In genomic region chr10:94198482-94199405, GRCm38 (mm10) we compare ENCODE assay signal across 8 mouse cellular contexts. TPM values are rescaled to one million over a fixed set of nuclear protein-coding genes. Genes with fewer than 3 reads are reported as not detected.
DNase-seq lines count a peak whose midpoint lies in the region; ATAC-seq and TF ChIP-seq lines count a peak whose summit lies in the region.

Gene Ndufa12, plus strand, starts transcription at chr10:94198720.

- H3K9ac ChIP-seq in embryonic facial prominence, embryonic 15.5 days, result peak within 1 kb of the TSS; percentile 82
- H3K9ac ChIP-seq in limb, embryonic 14.5 days (ENCODE audit: low read depth, low read length, severe bottlenecking), result peak within 1 kb of the TSS; percentile 75
- H3K9ac ChIP-seq in midbrain, postnatal 0 days (replicated peaks; ENCODE audit: low read length, poor library complexity, severe bottlenecking), result peak within 1 kb of the TSS; percentile 74

- DNase-seq in 416B (ENCODE audit: low read depth), result peak; percentile 95
- peak; percentile 97 for DNase-seq in heart, adult 8-10 months (ENCODE audit: low spot score)
- DNase-seq in kidney, adult 9 months, result peak; percentile 97
- peak; percentile 89 for DNase-seq in limb, embryonic 14.5 days (ENCODE audit: low spot score)
- DNase-seq in midbrain, postnatal 0 days (ENCODE audit: low spot score), result peak; percentile 95
- DNase-seq in spleen, postnatal 14 days (ENCODE audit: low spot score in 2 of 2), result peak; percentile 86 to 95

- peak; percentile 93 for ATAC-seq in embryonic facial prominence, embryonic 15.5 days (ENCODE audit: insufficient number of reproducible peaks, low FRiP score, low TSS enrichment, low read depth)
- peak; percentile 96 for ATAC-seq in limb, embryonic 14.5 days (ENCODE audit: low FRiP score, low read depth)
- peak; percentile 93 for ATAC-seq in midbrain, postnatal 0 days (ENCODE audit: low FRiP score)

- under 1% methylated on average over 46 of the region's 46 CpGs for WGBS in bone marrow, adult 2 months
- under 1% methylated on average over 46 of the region's 46 CpGs for WGBS in embryonic facial prominence, embryonic 15.5 days
- under 1% methylated on average over 46 of the region's 46 CpGs for WGBS in limb, embryonic 14.5 days
- WGBS in midbrain, postnatal 0 days, result under 1% methylated on average over 46 of the region's 46 CpGs

- peak within 1 kb of the TSS; percentile 67 for H3K4me2 ChIP-seq in embryonic facial prominence, embryonic 15.5 days (replicated peaks)
- H3K4me2 ChIP-seq in limb, embryonic 14.5 days (replicated peaks; ENCODE audit: low read depth, low read length, severe bottlenecking), result peak within 1 kb of the TSS; percentile 73
- H3K4me2 ChIP-seq in midbrain, postnatal 0 days (ENCODE audit: low read depth, low read length, poor library complexity, severe bottlenecking), result peak within 1 kb of the TSS; percentile 81

- H3K36me3 ChIP-seq in embryonic facial prominence, embryonic 15.5 days, result peaks cover 30% of the 10 kb centered on the region
- peaks cover 34% of the 10 kb centered on the region for H3K36me3 ChIP-seq in limb, embryonic 14.5 days (ENCODE audit: control insufficient read depth, insufficient read depth, low read length)
- peaks cover 20% of the 10 kb centered on the region for H3K36me3 ChIP-seq in midbrain, postnatal 0 days (ENCODE audit: insufficient read depth, low read length)

- peak within 1 kb of the TSS; percentile 77 for H3K4me3 ChIP-seq in bone marrow, adult 2 months (replicated peaks; ENCODE audit: control insufficient read depth, low read depth, low read length)
- H3K4me3 ChIP-seq in embryonic facial prominence, embryonic 15.5 days (replicated peaks), result peak within 1 kb of the TSS; percentile 95
- peak within 1 kb of the TSS; percentile 71 for H3K4me3 ChIP-seq in limb, embryonic 14.5 days (replicated peaks; ENCODE audit: low read length)
- peak within 1 kb of the TSS; percentile 85 for H3K4me3 ChIP-seq in midbrain, postnatal 0 days (ENCODE audit: low read depth, low read length)

- H3K27ac ChIP-seq in bone marrow, adult 2 months (ENCODE audit: control insufficient read depth, insufficient read depth, low read depth, low read length, poor library complexity), result peak within 1 kb of the TSS; percentile 63
- peak within 1 kb of the TSS; percentile 80 for H3K27ac ChIP-seq in embryonic facial prominence, embryonic 15.5 days (replicated peaks)
- H3K27ac ChIP-seq in limb, embryonic 14.5 days (replicated peaks; ENCODE audit: low read depth, low read length), result peak within 1 kb of the TSS; percentile 50; the same call in 1 of the 2 replicates
- peak within 1 kb of the TSS; percentile 71 for H3K27ac ChIP-seq in midbrain, postnatal 0 days (ENCODE audit: low read depth, low read length)

- no peaks in the 10 kb centered on the region for H3K27me3 ChIP-seq in embryonic facial prominence, embryonic 15.5 days
- no peaks in the 10 kb centered on the region for H3K27me3 ChIP-seq in limb, embryonic 14.5 days (ENCODE audit: control insufficient read depth, insufficient read depth, low read length)
- no peaks in the 10 kb centered on the region for H3K27me3 ChIP-seq in midbrain, postnatal 0 days (ENCODE audit: insufficient read depth, low read length)

- H3K9me3 ChIP-seq in embryonic facial prominence, embryonic 15.5 days (replicated peaks), result no peaks in the 10 kb centered on the region
- no peaks in the 10 kb centered on the region for H3K9me3 ChIP-seq in limb, embryonic 14.5 days (ENCODE audit: control insufficient read depth, low read length)
- H3K9me3 ChIP-seq in midbrain, postnatal 0 days (ENCODE audit: low read length), result no peaks in the 10 kb centered on the region

- peak; percentile 51 for TF ChIP-seq CTCF in bone marrow, adult 2 months (IDR thresholded peaks at IDR 0.05; ENCODE audit: control insufficient read depth, insufficient read depth, low read length)
- TF ChIP-seq CTCF in midbrain, postnatal 0 days (IDR thresholded peaks at IDR 0.05), result peak; percentile 59

- TF ChIP-seq POLR2A in bone marrow, adult 2 months (IDR thresholded peaks at IDR 0.05; ENCODE audit: borderline replicate concordance, control insufficient read depth, low read depth, low read length), result peak; percentile 68; the same call in 1 of the 2 replicates
- no peak; the same call in 1 of the 2 replicates for TF ChIP-seq POLR2A in limb, embryonic 14.5 days (IDR thresholded peaks at IDR 0.05; ENCODE audit: borderline replicate concordance, extremely low read depth, insufficient read depth, insufficient read length)

- peaks cover 1% of the 10 kb centered on the region for H3K4me1 ChIP-seq in bone marrow, adult 2 months (ENCODE audit: control insufficient read depth, insufficient read depth, low read length)
- H3K4me1 ChIP-seq in embryonic facial prominence, embryonic 15.5 days, result peaks cover 6% of the 10 kb centered on the region
- peaks cover 4% of the 10 kb centered on the region for H3K4me1 ChIP-seq in limb, embryonic 14.5 days (ENCODE audit: control insufficient read depth, insufficient read depth, low read length)
- peaks cover 4% of the 10 kb centered on the region; the same call in 1 of the 2 replicates for H3K4me1 ChIP-seq in midbrain, postnatal 0 days (ENCODE audit: insufficient read depth, low read length)

RNA-seq across cellular contexts. Expression of gene Ndufa12, which starts in this region (rescaled TPM):
- polyA plus RNA-seq in bone marrow, adult 2 months (2011; ENCODE audit: insufficient read depth, insufficient read length, low replicate concordance, missing spikeins), result 67.0 and 104 TPM in 2 replicates
- 271 and 277 TPM in 2 replicates for polyA plus RNA-seq in embryonic facial prominence, embryonic 15.5 days (2015; fragmentation: Nextera tagmentation; extraction: Ambion mirVana)
- total RNA-seq in heart, adult 8-10 months (2022), result 100 to 1,000 TPM; 725 to 883 (median 802) TPM
- polyA plus RNA-seq in limb, embryonic 14.5 days (2012; rRNA removed), result 115 and 198 TPM in 2 replicates
- 349 and 377 TPM in 2 replicates for polyA plus RNA-seq in limb, embryonic 14.5 days (2014; fragmentation: Nextera tagmentation; extraction: Ambion mirVana)
- total RNA-seq in midbrain, postnatal 0 days (2014; rRNA removed), result 209 and 293 TPM in 2 replicates
- polyA plus RNA-seq in midbrain, postnatal 0 days (2015; fragmentation: Nextera tagmentation; extraction: Ambion mirVana), result 493 and 532 TPM in 2 replicates

Comparison
In these comparisons a context has a peak if more than half of its experiments do, and no peak if none do; other contexts are left out.
1. Peak in every context shown above with its lines: DNase-seq, ATAC-seq, H3K4me3 ChIP-seq and H3K27ac ChIP-seq.